Mouse (Mus musculus): ENCODE measurements around the gene Evi2. TPM values are rescaled to one million over a fixed set of nuclear protein-coding genes. Genes with fewer than 3 reads are reported as not detected.

Evi2 gene
- 0.51 and 0.56 TPM in 2 replicates for polyA plus RNA-seq (2015; fragmentation: Nextera tagmentation; extraction: Ambion mirVana)

- Histone ChIP-seq H3K27ac (ENCODE audit: low read length) (no peak within 1 kb of the TSS), H3K36me3 (ENCODE audit: insufficient read depth, low read length) (no peaks in the 10 kb centered on the region), H3K4me1 (ENCODE audit: insufficient read depth, low read length) (0 out of 2 replicates have a peak, but pooled peaks cover 2% of the 10 kb centered on the region), H3K9me3 (ENCODE audit: low read length) (no peaks in the 10 kb centered on the region), H3K4me3 (ENCODE audit: low read length) (no peak within 1 kb of the TSS), H3K4me2 (replicated peaks; ENCODE audit: low read depth, low read length) (no peak within 1 kb of the TSS), H3K27me3 (ENCODE audit: insufficient read depth, low read length) (no peaks in the 10 kb centered on the region), H3K9ac (replicated peaks; ENCODE audit: low read length) (no peak within 1 kb of the TSS)
- WGBS: 88% methylated on average over 7 of the region's 7 CpGs
- ATAC-seq (ENCODE audit: low FRiP score, low TSS enrichment): no peak
Measured at GRCm38 (mm10) chr11:79530333-79530761, at the start of gene Evi2, which contains the start of gene Evi2a. Gene Evi2 (minus strand): TSS chr11:79530589. Gene Evi2a (minus strand): TSS chr11:79530609.

GRCm38 (mm10) chr11:79577741-79578140 lies 47.4 kb upstream of the Evi2 start:
- 53% methylated on average over 5 of the region's 5 CpGs for WGBS
- Histone ChIP-seq H3K4me2 (replicated peaks; ENCODE audit: low read depth, low read length) (no peak overlapping the region), H3K27me3 (ENCODE audit: insufficient read depth, low read length) (no peaks in the 10 kb centered on the region), H3K27ac (ENCODE audit: low read length) (no peak overlapping the region), H3K9ac (replicated peaks; ENCODE audit: low read length) (no peak overlapping the region), H3K4me1 (ENCODE audit: insufficient read depth, low read length) (peaks cover 5% of the 10 kb centered on the region; the same call in 1 of the 2 replicates), H3K36me3 (ENCODE audit: insufficient read depth, low read length) (peaks cover 24% of the 10 kb centered on the region), H3K4me3 (ENCODE audit: low read length) (no peak overlapping the region), H3K9me3 (ENCODE audit: low read length) (no peaks in the 10 kb centered on the region)
- ATAC-seq (ENCODE audit: low FRiP score, low TSS enrichment): no peak

GRCm38 (mm10) chr11:79575383-79576073 lies 45.1 kb upstream of the Evi2 start:
- H3K4me3 ChIP-seq (ENCODE audit: low read length): no peak overlapping the region
- peaks cover 5% of the 10 kb centered on the region; the same call in 1 of the 2 replicates for H3K4me1 ChIP-seq (ENCODE audit: insufficient read depth, low read length)
- ATAC-seq (ENCODE audit: low FRiP score, low TSS enrichment): no peak
- no peak overlapping the region for H3K27ac ChIP-seq (ENCODE audit: low read length)
- WGBS: 90% methylated on average over 14 of the region's 14 CpGs
- no peak overlapping the region for H3K9ac ChIP-seq (replicated peaks; ENCODE audit: low read length)
- H3K36me3 ChIP-seq (ENCODE audit: insufficient read depth, low read length): peaks cover 38% of the 10 kb centered on the region
- no peaks in the 10 kb centered on the region for H3K9me3 ChIP-seq (ENCODE audit: low read length)
- H3K4me2 ChIP-seq (replicated peaks; ENCODE audit: low read depth, low read length): no peak overlapping the region
- H3K27me3 ChIP-seq (ENCODE audit: insufficient read depth, low read length): no peaks in the 10 kb centered on the region

GRCm38 (mm10) chr11:79573836-79574235 lies 43.4 kb upstream of the Evi2 start:
- Histone ChIP-seq H3K4me3 (ENCODE audit: low read length) (no peak overlapping the region), H3K4me2 (replicated peaks; ENCODE audit: low read depth, low read length) (no peak overlapping the region), H3K36me3 (ENCODE audit: insufficient read depth, low read length) (peaks cover 50% of the 10 kb centered on the region), H3K9ac (replicated peaks; ENCODE audit: low read length) (no peak overlapping the region), H3K4me1 (ENCODE audit: insufficient read depth, low read length) (no peaks in the 10 kb centered on the region), H3K27ac (ENCODE audit: low read length) (no peak overlapping the region), H3K9me3 (ENCODE audit: low read length) (no peaks in the 10 kb centered on the region), H3K27me3 (ENCODE audit: insufficient read depth, low read length) (no peaks in the 10 kb centered on the region)
- WGBS: 87% methylated on average over 3 of the region's 3 CpGs
- ATAC-seq (ENCODE audit: low FRiP score, low TSS enrichment): no peak

GRCm38 (mm10) chr11:79570319-79570718 lies 39.9 kb upstream of the Evi2 start:
- Histone ChIP-seq H3K9ac (replicated peaks; ENCODE audit: low read length) (no peak overlapping the region), H3K36me3 (ENCODE audit: insufficient read depth, low read length) (peaks cover 58% of the 10 kb centered on the region), H3K9me3 (ENCODE audit: low read length) (no peaks in the 10 kb centered on the region), H3K4me2 (replicated peaks; ENCODE audit: low read depth, low read length) (no peak overlapping the region), H3K27me3 (ENCODE audit: insufficient read depth, low read length) (no peaks in the 10 kb centered on the region), H3K27ac (ENCODE audit: low read length) (no peak overlapping the region), H3K4me3 (ENCODE audit: low read length) (no peak overlapping the region), H3K4me1 (ENCODE audit: insufficient read depth, low read length) (no peaks in the 10 kb centered on the region)
- ATAC-seq (ENCODE audit: low FRiP score, low TSS enrichment): no peak
- WGBS: 93% methylated on average over 2 of the region's 2 CpGs

GRCm38 (mm10) chr11:79568197-79568911 lies 38.0 kb upstream of the Evi2 start:
- Histone ChIP-seq H3K27ac (ENCODE audit: low read length) (no peak overlapping the region), H3K4me1 (ENCODE audit: insufficient read depth, low read length) (no peaks in the 10 kb centered on the region), H3K9me3 (ENCODE audit: low read length) (no peaks in the 10 kb centered on the region), H3K4me2 (replicated peaks; ENCODE audit: low read depth, low read length) (no peak overlapping the region), H3K27me3 (ENCODE audit: insufficient read depth, low read length) (no peaks in the 10 kb centered on the region), H3K9ac (replicated peaks; ENCODE audit: low read length) (no peak overlapping the region), H3K36me3 (ENCODE audit: insufficient read depth, low read length) (peaks cover 54% of the 10 kb centered on the region), H3K4me3 (ENCODE audit: low read length) (no peak overlapping the region)
- ATAC-seq (ENCODE audit: low FRiP score, low TSS enrichment): no peak
- 91% methylated on average over 11 of the region's 11 CpGs for WGBS

GRCm38 (mm10) chr11:79566947-79567346 lies 36.6 kb upstream of the Evi2 start:
- H3K9ac ChIP-seq (replicated peaks; ENCODE audit: low read length): no peak overlapping the region
- H3K36me3 ChIP-seq (ENCODE audit: insufficient read depth, low read length): peaks cover 54% of the 10 kb centered on the region
- WGBS: 63% methylated on average over 1 of the region's 1 CpGs
- H3K9me3 ChIP-seq (ENCODE audit: low read length): no peaks in the 10 kb centered on the region
- H3K4me1 ChIP-seq (ENCODE audit: insufficient read depth, low read length): no peaks in the 10 kb centered on the region
- no peak overlapping the region for H3K4me2 ChIP-seq (replicated peaks; ENCODE audit: low read depth, low read length)
- no peak overlapping the region for H3K27ac ChIP-seq (ENCODE audit: low read length)
- no peaks in the 10 kb centered on the region for H3K27me3 ChIP-seq (ENCODE audit: insufficient read depth, low read length)
- ATAC-seq (ENCODE audit: low FRiP score, low TSS enrichment): no peak
- no peak overlapping the region for H3K4me3 ChIP-seq (ENCODE audit: low read length)

GRCm38 (mm10) chr11:79563493-79563892 lies 33.1 kb upstream of the Evi2 start:
- WGBS: 92% methylated on average over 7 of the region's 7 CpGs
- H3K36me3 ChIP-seq (ENCODE audit: insufficient read depth, low read length): peaks cover 45% of the 10 kb centered on the region

GRCm38 (mm10) chr11:79560536-79560935 lies 30.1 kb upstream of the Evi2 start:
- Histone ChIP-seq H3K9me3 (ENCODE audit: low read length) (no peaks in the 10 kb centered on the region), H3K27me3 (ENCODE audit: insufficient read depth, low read length) (no peaks in the 10 kb centered on the region), H3K4me3 (ENCODE audit: low read length) (no peak overlapping the region), H3K27ac (ENCODE audit: low read length) (no peak overlapping the region), H3K4me1 (ENCODE audit: insufficient read depth, low read length) (no peaks in the 10 kb centered on the region), H3K36me3 (ENCODE audit: insufficient read depth, low read length) (peaks cover 41% of the 10 kb centered on the region), H3K9ac (replicated peaks; ENCODE audit: low read length) (no peak overlapping the region), H3K4me2 (replicated peaks; ENCODE audit: low read depth, low read length) (no peak overlapping the region)
- WGBS: 90% methylated on average over 4 of the region's 4 CpGs
- ATAC-seq (ENCODE audit: low FRiP score, low TSS enrichment): no peak

More at GRCm38 (mm10) chr11:79563493-79563892, 33.1 kb upstream of the Evi2 start:
- H3K27ac ChIP-seq (ENCODE audit: low read length): no peak overlapping the region
- no peak overlapping the region for H3K4me2 ChIP-seq (replicated peaks; ENCODE audit: low read depth, low read length)
- no peak overlapping the region for H3K9ac ChIP-seq (replicated peaks; ENCODE audit: low read length)
- H3K9me3 ChIP-seq (ENCODE audit: low read length): no peaks in the 10 kb centered on the region
- H3K27me3 ChIP-seq (ENCODE audit: insufficient read depth, low read length): no peaks in the 10 kb centered on the region
- H3K4me1 ChIP-seq (ENCODE audit: insufficient read depth, low read length): no peaks in the 10 kb centered on the region
- no peak overlapping the region for H3K4me3 ChIP-seq (ENCODE audit: low read length)
- no peak for ATAC-seq (ENCODE audit: low FRiP score, low TSS enrichment)

GRCm38 (mm10) chr11:79552622-79553021 lies 22.2 kb upstream of the Evi2 start:
- 97% methylated on average over 1 of the region's 1 CpGs for WGBS
- Histone ChIP-seq H3K27ac (ENCODE audit: low read length) (no peak overlapping the region), H3K9me3 (ENCODE audit: low read length) (no peaks in the 10 kb centered on the region), H3K4me2 (replicated peaks; ENCODE audit: low read depth, low read length) (no peak overlapping the region), H3K4me1 (ENCODE audit: insufficient read depth, low read length) (no peaks in the 10 kb centered on the region), H3K4me3 (ENCODE audit: low read length) (no peak overlapping the region), H3K9ac (replicated peaks; ENCODE audit: low read length) (no peak overlapping the region; the same call in 1 of the 2 replicates), H3K36me3 (ENCODE audit: insufficient read depth, low read length) (peaks cover 51% of the 10 kb centered on the region), H3K27me3 (ENCODE audit: insufficient read depth, low read length) (no peaks in the 10 kb centered on the region)
- ATAC-seq (ENCODE audit: low FRiP score, low TSS enrichment): no peak

Data from kidney, embryonic 16.5 days (tissue).